Mouse (Mus musculus) neural tube, embryonic 11.5 days (tissue): ENCODE measurements around the gene Zfp420. TPM values are rescaled to one million over a fixed set of nuclear protein-coding genes. Genes with fewer than 3 reads are reported as not detected.

Source experiments
- microRNA-seq: library from miRNA; unstranded; fragments of <30 nt; microRNA quantifications from one replicate; pipeline ENCODE4, GENCODE M21; 2016
- polyA plus RNA-seq: library from polyadenylated mRNA; unstranded; fragments of >200 nt; fragmentation: Nextera tagmentation; extraction: Ambion mirVana; gene quantifications from 2 replicates; pipeline ENCODE4 v1.2.1, GENCODE M21; 2014

Gene Zfp420
- polyA plus RNA-seq, 1 experiment from 2014 or later = 12.2 TPM

Small RNAs within 50 kb of the gene (microRNA-seq; reads per million reads assigned to microRNA genes)
- not detected for gene Mir7668

Other genes starting within 250 kb of the Zfp420 start
- not detected in 2 replicates for gene Catsperg2, start 132.9 kb upstream of the Zfp420 start, polyA plus RNA-seq
- 15.3 and 19.4 TPM in 2 replicates for gene Zfp84, start 91.4 kb upstream of the Zfp420 start, polyA plus RNA-seq
- 9.1 and 9.8 TPM in 2 replicates for gene Zfp30, start 76.0 kb upstream of the Zfp420 start, polyA plus RNA-seq
- 22.8 and 26.0 TPM in 2 replicates for gene Zfp790, start 43.9 kb upstream of the Zfp420 start, polyA plus RNA-seq
- gene Zfp940, start 6.3 kb upstream of the Zfp420 start, polyA plus RNA-seq = 12.3 and 12.4 TPM in 2 replicates
- 14.4 and 15.0 TPM in 2 replicates for gene Zfp27, start 46.6 kb downstream of the Zfp420 start, polyA plus RNA-seq
- 6.7 and 7.6 TPM in 2 replicates for gene Zfp383, start 48.2 kb downstream of the Zfp420 start, polyA plus RNA-seq
- 11.0 and 12.9 TPM in 2 replicates for gene Zfp74, start 94.1 kb downstream of the Zfp420 start, polyA plus RNA-seq
- 19.5 and 21.5 TPM in 2 replicates for gene Zfp568, start 124.0 kb downstream of the Zfp420 start, polyA plus RNA-seq
- gene Zfp14, start 191.4 kb downstream of the Zfp420 start, polyA plus RNA-seq = 5.3 and 5.7 TPM in 2 replicates
- 8.3 and 9.9 TPM in 2 replicates for gene Zfp82, start 212.9 kb downstream of the Zfp420 start, polyA plus RNA-seq
- 0.80 and 1.7 TPM in 2 replicates for gene Gm26920, start 230.4 kb downstream of the Zfp420 start, polyA plus RNA-seq
- 15.3 and 16.4 TPM in 2 replicates for gene Zfp566, start 230.5 kb downstream of the Zfp420 start, polyA plus RNA-seq
- 136 and 140 TPM in 2 replicates for gene Zfp260, start 234.8 kb downstream of the Zfp420 start, polyA plus RNA-seq